Mouse (Mus musculus) fat pad, adult 2 months (tissue): Measurements from ENCODE around the gene Homez.

Experiments used
- DNase-seq: peaks from one replicate; pipeline ENCODE4 v3.0.0-alpha.2; 2011; ENCODE audit warnings: low read depth, low spot score; ENCODE audit errors: extremely low read depth

The Homez gene

GRCm38 (mm10) chr14:54874165-54874564, 3.4 kb upstream of the Homez start:
- DNase-seq: no peak

DNA sequence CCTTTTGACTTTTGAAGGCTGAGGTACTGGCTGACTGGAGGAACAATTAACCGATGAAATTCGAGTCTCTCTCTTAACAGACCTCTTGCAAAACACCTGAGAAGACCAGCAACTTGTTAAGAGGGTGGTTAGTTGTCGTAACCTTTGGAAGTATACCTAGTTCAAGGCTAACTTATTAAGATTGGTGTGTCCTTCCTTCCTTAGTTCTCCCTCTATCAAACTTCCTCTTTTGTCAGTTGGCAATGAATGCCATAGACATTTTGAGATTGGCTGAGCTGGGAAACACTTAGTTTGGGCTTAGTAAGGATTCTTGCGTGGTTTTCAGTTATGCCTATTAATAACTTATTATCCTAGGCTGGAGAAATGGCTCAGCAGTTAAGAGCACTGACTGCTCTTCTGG, 2.7 kb downstream of the Homez start:
- DNase-seq: no peak

DNA sequence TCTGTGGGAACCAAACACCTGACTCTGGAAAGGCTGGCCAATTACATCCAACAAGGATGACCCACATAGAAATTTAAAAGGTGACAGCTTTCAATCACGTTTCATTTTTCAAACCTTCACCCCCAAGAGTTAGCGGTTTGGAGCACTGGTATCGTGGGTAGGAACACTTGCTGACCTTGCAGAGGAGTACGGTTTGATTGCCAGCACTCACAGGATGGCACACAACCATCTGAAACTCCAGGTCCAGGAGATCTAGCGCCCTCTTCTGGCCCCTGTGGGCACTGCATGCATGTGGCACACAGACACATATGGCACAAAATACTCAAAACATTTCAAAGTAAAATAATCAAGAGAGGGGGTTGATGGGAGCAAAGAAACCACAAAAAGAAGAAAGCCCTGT, 3.8 kb downstream of the Homez start:
- DNase-seq: no peak

DNA sequence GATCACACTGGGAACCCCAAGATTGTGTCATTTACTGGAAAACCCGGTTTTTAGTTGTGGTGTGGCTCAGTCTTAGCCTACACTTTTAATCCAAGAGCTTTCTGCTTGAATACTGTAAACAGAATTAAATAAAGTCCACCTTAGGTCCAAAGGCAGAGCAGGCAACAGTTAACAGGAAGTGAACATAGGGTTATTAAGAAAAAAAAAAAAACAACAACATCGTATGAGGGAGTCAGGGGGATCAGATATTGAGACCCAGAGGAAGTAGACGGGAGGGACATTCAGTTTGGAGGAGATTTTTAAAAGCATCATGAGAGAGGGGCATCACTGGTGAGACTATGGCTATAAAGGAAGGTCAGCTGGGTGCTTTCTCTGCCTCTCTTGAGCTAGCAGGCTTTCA, 4.5 kb downstream of the Homez start:
- DNase-seq: no peak

GRCm38 (mm10) chr14:54865626-54866025, 5.1 kb downstream of the Homez start:
- no peak for DNase-seq

DNA sequence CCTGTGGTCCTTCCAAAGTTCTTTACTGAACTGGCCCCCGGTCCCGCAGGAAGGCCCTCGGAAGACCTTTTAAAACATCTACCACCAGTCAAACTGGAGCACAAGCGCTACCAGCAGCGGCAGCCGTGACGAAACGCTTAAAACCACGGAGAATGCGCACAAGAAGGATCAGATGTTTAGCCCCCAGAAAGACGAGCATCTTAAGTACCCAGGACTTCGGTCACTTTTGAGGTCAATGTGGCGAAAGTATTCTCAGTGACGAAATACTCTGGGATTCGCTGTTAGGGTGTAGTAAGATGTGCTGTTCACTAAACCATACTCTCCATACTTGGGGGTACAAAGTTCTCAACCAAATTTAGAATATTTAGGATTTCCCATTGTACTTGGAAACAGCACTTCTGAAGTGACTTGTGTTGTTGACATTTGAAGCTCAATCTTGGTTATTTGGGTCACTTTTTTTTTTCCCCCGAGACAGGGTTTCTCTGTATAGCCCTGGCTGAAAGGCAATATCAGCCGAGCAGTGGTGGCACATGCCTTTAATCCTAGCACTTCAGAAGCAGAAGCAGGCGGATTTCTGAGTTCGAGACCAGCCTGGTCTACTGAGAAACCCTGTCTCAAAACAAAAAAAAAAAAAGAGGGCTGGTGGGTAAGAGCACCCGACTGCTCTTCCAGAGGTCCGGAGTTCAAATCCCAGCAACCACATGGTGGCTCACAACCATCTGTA, 6.3 kb downstream of the Homez start:
- no peak for DNase-seq

DNA sequence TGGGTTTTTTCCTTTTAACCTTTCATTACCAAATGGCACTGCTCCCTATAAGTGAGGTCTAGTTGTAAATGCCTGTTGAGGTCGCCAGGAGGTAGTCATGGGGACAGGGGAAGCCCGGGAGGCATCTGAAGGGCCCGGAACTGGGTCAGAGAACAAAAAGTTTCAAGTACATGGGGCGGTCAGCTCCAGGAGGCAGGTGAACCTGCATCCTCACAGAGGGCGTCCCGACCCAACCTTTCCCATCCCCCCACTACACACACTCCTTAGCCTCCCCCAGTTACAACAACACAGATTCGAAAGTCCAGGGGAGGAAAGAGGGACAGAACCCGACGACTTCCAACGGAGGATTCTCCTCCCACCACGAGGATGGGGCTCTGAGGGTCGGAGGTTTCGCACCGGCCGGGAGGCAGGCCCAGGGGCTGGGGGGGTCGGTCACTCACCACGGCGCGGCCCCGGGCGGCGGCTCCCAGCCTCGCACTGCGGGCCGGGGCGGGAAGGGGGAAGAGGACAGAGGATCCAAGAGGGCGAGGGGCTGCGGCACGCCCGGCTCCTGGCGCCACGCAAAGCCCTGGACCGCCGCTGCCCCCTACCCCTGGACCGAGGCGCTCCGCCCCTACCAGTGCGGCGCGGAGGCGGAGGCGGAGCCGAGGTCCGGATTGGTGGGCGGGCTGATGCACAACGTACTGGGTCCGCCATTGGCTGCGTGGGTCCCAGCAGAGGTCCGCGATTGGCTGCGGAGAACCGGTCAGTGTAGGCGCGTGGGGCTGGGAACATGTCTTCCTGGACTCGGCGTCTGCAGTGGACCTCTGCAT, 7.1 kb downstream of the Homez start:
- peak; percentile 42 for DNase-seq

GRCm38 (mm10) chr14:54860511-54860910, 10.2 kb downstream of the Homez start:
- no peak for DNase-seq

- DNase-seq: no peak
Observed at GRCm38 (mm10) chr14:54857891-54858290, 12.9 kb downstream of the Homez start.

DNA sequence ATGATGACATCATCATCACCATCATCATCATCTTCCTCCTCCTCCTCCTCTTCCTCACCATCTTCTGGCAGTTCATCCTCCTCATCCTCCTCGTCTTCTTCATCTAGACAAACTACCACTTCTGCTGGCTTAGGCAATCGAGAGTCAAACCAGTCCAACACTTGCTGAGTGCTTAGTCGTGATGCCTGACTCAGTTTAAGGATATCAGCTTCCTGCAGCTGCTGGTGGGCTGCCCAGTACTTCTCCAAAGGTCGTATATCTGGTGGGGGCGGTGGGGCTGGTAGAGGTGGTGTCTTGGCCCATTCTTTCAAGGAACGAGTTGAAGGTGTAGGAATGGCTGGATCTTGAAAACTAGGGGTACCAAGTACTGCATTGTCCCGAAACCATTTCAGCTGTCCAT, 14.1 kb downstream of the Homez start:
- no peak for DNase-seq

GRCm38 (mm10) chr14:54855726-54856125, 15.0 kb downstream of the Homez start:
- no peak for DNase-seq

GRCm38 (mm10) chr14:54843461-54843860, 27.3 kb downstream of the Homez start:
- no peak for DNase-seq

- DNase-seq: no peak
Observed at GRCm38 (mm10) chr14:54823716-54824115, 47.0 kb downstream of the Homez start.

GRCm38 (mm10) chr14:54822301-54822700, 48.5 kb downstream of the Homez start:
- no peak for DNase-seq

DNA sequence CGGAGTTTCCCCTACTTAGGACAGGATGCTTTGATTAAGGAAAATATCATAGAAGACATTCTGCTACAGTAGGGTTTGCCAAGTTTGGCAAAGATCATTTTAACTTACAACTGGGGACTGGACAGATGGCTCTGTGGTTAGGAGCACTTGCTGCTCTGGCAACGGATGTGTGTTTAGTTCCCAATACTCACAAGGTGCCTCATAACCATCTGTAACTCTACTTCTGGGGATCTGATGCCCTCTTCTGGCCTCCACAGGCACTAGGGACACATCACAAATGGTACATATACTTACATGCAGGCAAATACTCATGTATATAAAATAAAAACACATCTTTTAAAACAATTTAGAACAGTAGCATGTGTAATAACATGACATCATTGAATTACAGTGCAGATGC, 53.0 kb downstream of the Homez start:
- no peak for DNase-seq

DNA sequence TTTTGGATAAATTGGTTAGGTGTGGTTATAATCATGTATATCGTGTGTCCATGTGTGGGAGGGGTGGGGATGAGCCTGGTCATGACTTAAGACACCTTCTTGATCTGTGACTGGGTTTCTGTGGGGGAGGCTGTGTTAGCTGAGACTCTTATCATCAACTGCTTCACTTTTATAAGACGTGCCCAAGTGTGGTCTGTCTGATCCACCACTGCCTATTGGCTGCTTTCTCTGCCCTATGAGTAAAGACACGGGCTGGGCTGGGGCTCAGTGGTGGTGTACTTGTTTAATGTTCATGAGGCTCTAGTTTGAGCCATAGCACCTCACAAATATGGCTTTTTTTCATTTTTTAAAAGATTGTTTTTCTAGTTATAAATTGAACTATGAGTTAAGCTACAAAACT, 55.0 kb downstream of the Homez start:
- no peak for DNase-seq

- DNase-seq: no peak
Observed at GRCm38 (mm10) chr14:54813991-54814390, 56.8 kb downstream of the Homez start, which contains the start of gene Rnf212b. Gene Rnf212b, plus strand, starts transcription at chr14:54814141.

- no peak for DNase-seq
Observed at GRCm38 (mm10) chr14:54809668-54810033, 61.1 kb downstream of the Homez start.

GRCm38 (mm10) chr14:54808718-54809667, 61.8 kb downstream of the Homez start:
- no peak for DNase-seq

GRCm38 (mm10) chr14:54806124-54806523, 64.6 kb downstream of the Homez start:
- DNase-seq: no peak
